Mouse (Mus musculus) kidney, adult 8-10 months (tissue): ENCODE measurements around the gene Hemk1.

Experiments used
- DNase-seq, 2 experiments: peaks; one replicate each; pipeline ENCODE4 v3.0.0; 2022

Hemk1 gene

DNA sequence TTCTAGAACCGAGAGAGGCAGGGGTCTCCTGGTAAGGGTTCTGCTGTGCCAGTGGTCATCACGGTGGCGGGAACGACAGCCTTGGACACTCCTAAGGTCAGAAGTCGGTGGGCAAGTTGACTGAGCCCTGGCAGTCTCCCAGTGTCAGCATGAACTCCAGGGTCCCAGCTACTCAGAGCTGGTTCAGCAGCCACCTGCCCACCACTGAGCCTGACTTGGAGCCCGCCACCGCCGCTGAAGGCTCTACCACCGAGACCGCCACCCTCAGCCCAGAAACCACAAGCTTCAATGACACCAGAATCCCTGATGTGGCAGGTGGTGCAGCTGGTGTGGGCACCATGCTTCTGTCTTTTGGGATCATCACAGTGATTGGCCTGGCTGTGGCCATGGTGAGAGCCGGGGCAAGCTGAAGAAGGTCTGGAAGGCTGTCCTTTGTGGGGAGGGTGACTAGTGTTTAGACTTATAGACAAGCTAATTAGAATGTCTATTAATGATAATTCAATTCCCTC lies 4.1 kb upstream of the Hemk1 start:
- no peak for DNase-seq

- DNase-seq = no peak
Measured at GRCm38 (mm10) chr9:107340911-107341645, 2.9 kb upstream of the Hemk1 start.

GRCm38 (mm10) chr9:107340267-107340859 lies 2.2 kb upstream of the Hemk1 start, which contains the start of gene 6430571L13Rik:
Gene 6430571L13Rik, plus strand, starts transcription at chr9:107340602.
- DNase-seq = peak; percentile 94 to 96

DNA sequence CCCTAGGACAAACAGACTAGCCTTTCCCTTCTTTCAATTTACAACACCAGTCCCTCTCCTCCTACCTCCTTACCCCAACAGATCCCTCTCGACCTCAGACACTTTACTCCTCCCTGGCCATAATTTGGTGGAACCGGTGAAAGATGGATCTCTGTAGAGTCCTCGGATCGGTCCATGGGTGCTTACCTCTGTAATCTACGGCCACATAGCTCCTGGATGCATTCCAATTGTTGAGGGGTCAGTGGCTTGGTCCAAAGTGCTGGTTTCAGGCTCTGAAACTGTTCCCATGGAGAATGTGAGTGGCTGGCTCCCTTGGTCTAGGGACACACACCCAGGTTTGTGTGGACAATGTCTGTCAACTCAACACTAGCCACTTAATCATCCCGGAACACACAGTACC lies 1.8 kb downstream of the Hemk1 start:
- no peak for DNase-seq

GRCm38 (mm10) chr9:107335909-107336308 lies 2.2 kb downstream of the Hemk1 start:
- DNase-seq = peak; percentile 65 to 80

DNA sequence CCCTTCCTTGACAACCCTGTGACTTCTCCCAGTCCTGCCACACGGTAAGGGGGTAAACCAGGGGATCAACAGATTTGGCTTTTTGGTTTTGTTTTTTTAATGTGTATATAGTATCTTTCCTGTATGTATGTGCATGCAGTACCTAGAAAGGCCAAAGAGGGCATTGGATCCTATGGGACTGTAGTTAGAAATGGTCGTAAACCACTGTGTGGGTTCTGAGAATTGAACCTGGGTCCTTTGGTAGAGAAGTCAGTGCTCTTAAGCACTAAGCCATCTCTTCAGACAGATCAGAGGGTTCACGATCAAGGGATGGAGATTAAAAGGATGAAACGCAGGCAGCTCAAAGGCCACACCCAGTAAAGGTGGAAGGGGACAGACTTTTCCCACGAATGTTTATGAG lies 3.1 kb downstream of the Hemk1 start:
- DNase-seq = no peak

DNA sequence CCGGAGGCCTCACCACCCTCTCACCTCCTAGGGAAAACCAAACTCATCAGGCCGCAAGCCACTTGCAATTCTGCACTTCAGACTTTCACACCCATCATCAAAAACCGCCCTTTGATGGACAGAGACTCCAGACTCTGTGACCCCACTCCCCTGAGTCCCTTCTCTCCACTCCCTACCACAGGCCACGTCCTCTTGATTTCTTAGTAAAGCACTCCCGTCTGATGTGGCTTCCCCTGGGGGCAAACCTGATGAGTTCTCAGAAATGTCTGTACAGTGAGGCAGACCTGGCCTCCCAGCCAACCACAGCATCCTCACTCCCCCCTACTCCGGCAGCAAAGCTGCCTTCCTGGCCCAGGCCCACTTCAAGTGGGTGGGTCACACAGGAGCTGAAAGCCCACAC lies 3.8 kb downstream of the Hemk1 start:
- DNase-seq = no peak

DNA sequence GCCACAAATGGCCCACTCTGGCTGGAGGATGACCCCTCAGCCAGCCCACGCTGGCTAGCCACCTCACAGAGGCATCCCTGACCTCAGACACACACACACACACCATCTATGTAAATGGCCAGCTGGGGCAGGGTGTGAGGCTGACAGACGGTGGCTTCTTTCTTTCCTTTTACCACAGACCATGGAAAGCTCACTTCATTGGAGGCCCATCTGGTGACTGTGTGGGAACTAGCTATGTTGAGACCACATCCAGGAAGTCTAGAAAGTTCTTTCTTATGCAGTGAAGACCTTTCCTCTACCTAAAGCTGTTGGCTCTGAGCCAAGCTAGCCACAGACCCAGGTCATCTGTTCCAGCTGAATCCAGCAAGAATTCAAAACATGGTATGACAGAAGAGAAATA lies 4.5 kb downstream of the Hemk1 start:
- no peak for DNase-seq

DNA sequence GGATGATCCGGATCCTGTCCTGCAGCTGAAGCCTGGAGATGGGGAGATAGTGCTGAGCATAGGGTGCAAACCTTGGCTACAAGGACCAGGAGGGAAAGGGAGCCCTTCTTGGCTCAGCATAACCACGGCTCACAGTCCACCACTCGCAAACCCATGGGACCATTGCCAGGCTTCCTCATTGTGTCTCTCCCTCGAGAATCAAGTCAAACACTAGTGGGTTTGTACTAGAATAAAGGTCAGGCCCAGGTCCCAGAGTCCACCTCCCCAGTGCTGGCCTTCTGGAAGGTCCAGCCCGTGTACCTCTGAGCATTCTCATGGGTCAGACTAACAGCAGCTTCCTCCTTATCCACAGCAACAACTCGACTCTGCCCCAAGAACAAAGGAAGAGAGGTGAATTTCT lies 7.4 kb downstream of the Hemk1 start:
- DNase-seq = peak in 1 of 2 experiments; percentile 28

GRCm38 (mm10) chr9:107327879-107328620 lies 10.1 kb downstream of the Hemk1 start:
- DNase-seq = no peak

DNA sequence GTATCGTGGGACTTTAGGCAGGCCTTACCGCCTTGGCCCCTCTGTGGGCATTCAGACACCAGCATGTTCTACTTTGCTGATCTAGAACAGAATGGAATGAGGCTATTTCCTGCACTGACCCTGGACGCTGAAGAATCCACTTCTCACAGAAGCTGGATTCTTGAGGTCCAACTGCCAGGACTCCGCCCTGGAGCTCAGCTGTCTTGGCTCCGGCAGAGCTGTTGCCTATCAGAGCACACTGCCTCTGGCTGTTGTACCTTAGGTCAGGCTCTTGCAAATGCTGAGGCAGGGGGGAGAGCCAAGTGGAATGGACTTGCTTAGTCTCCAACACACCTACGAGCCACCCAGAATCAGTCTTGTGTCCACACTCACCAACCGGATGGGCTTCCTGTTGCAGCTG lies 12.2 kb downstream of the Hemk1 start:
- peak; percentile 61 to 68 for DNase-seq

DNA sequence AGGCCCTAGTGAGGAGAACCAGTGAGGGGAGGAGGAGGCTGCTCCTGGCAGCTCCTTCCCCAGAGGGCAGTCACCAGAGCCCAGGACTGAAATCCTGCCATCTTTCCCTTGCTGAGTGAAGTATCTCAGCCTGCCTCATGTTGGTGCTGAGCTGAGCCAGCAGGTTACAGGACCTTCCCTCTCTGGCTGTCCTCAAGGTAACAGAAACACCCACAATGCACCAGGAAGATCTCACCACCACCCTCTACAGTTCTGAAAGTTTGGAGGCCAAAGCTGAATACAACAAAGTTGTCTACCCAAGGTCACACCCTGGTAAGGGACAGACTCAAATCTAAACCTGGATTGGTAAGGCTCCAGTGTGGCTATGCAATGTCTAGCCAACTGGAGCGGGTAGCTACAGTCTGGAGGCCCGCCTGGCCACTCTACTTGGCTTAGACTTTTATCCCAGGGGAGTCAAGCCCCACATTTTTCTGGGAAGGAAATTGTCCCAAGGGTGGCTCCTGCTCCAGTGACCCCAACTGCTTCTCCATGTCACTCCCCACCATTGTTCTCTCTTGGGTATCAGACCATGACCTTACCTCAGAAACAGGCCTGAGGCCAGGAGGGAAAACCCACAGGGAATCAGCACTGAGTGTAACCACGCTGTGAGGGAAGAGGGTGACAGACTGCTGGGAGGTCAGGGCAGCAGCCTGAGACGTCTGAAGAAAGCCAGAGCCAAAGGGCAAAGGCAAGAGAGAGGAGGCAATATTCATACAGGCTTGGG lies 13.2 kb downstream of the Hemk1 start:
- peak; percentile 60 to 64 for DNase-seq

GRCm38 (mm10) chr9:107323558-107323957 lies 14.6 kb downstream of the Hemk1 start:
- peak in 1 of 2 experiments; percentile 74 for DNase-seq

DNA sequence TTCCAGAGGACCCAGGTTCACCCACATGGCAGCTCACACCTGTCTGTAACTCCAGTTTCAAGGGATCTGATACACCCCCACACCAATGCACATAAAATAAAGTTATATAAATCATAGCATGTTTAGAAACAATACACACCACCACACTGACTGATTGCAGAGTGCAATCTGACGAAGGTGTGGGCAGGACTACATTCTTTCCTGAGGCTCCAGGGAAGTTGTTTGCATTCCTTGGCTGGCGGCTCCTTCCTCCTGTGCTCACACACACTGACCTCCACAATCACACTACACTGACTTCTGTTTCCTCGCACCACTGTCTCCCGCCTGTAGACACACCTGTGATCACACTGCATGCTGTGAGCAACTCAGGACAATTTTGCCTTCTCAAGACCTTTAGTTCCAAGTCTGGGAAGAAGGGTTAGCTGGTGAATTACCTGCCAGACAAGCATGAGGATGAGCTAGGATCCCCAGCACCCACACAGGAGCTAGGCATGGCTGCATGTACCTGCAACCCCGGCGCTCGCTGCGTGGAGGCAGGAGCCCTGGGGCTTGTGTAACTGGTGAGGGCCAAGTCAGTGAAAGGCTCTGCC lies 15.6 kb downstream of the Hemk1 start:
- DNase-seq = no peak

- DNase-seq = peak; percentile 56 to 82
Measured at GRCm38 (mm10) chr9:107315791-107316190, 22.4 kb downstream of the Hemk1 start.

DNA sequence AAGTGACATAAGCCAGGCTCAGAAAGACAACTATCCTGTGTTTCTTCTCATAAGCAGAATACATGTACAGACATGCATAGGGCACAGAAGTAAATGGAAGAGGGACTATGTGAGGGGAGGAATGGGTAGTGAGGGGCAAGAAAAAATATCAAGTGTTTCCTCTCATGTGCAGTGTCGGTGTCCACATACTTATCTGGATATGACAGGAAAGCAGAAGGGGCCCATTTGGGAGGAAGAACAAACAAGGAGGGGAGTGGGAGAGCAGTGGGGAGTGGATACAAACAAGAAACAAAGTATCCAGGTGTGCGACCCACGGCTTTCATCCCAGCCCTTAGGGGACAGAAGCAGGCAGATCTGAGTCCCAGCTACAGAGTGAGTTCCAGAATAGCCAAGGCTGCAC lies 24.2 kb downstream of the Hemk1 start:
- no peak for DNase-seq

DNA sequence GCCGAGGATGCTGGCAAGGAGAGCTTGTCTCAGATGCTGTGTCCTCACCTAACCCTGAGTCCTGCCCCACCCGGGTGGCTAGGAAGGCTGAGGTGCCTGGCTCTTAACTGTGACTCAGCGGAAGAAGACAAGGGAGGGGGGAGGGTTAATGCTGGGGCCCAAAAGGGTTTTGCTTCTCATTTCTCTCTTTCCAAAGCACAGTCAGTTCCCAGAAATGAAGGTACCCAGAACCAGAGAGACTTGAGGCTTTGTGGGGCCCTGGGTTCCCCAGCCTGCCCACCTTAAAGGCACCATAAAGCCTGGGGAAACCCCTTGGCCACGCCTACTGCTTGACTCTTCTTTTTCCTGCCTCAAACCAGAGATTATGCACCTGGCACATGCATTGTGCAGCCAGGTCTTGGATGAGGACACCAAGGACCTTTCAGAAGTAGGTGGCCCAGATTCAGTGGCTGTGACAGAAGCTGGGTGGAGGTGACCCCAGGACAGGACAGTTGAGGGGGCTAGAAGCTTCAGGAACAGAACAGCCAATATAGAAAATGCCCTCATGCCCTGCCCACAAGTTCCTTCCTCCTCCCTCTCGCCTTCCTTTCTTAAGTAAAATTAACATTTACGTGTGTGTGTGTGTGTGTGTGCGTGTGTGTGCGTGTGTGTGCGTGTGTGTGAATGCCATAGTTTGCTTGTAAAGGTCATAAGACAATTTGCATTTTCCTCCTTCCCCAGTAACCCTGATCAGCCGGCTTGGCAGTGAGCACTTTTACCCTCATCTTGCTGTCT lies 25.2 kb downstream of the Hemk1 start:
- no peak for DNase-seq

DNA sequence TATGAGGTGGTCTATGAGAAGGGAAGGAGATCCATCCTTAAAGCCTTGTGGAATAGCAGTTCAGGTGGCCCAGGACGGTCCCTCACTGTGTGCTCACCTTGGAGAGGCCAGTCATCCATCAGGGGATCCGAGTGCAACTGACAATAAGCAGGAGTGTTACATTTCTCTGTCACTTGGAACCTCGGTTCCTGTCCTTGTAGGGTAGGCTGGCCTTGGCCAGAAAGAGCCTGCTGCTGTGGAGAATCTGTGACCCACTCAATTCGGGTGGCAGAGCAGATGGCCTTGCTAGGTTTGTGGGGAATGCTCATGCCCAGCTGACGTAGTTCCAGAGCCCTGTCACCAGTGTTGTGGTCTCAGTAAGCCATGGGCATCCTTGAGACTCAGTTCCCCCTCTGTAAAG lies 28.6 kb downstream of the Hemk1 start:
- DNase-seq = no peak

DNA sequence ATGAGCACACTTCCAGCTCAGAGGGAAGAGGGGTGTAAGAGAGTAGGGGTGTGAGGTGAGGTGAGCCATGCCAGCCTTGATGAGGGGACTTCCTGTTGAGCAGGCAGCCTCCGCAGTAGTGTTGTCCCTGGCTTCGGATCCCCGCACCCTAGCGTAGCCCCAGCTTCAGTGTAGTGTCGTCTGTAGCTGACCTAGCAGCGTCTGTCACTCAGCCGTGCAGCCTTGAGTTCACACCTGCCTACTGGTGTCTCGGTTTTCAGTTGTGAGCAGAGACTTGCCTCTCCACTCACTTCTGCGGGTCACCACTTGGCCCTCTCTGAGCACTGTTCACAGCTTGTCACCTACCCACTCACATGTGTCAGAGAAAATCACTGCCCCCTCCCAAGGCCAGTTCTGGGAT lies 29.0 kb downstream of the Hemk1 start:
- no peak for DNase-seq

GRCm38 (mm10) chr9:107308346-107309000 lies 29.7 kb downstream of the Hemk1 start:
- peak; percentile 46 to 50 for DNase-seq

GRCm38 (mm10) chr9:107307886-107308285 lies 30.3 kb downstream of the Hemk1 start:
- DNase-seq = peak; percentile 94 to 97
